Mouse (Mus musculus): ENCODE measurements around the gene Cabp2. TPM values are rescaled to one million over a fixed set of nuclear protein-coding genes. Genes with fewer than 3 reads are reported as not detected.
"Not testable (repeated sequence)": the region's sequence is repeated elsewhere in the genome, so short reads cannot be mapped to it uniquely, and the experiment has no call there.

The Cabp2 gene
- polyA plus RNA-seq, 1 experiment from 2014 or later = 0.43 TPM

GRCm38 (mm10) chr19:4058581-4058980 lies 22.8 kb upstream of the Cabp2 start:
- Histone ChIP-seq H3K9ac (replicated peaks) (peak overlapping the region; percentile 60), H3K4me3 (ENCODE audit: low read depth, low read length) (peak overlapping the region; percentile 36)

GRCm38 (mm10) chr19:4059069-4059740 lies 22.2 kb upstream of the Cabp2 start, which contains the start of gene Gstp3:
Gene Gstp3, minus strand, starts transcription at chr19:4059569.
- H3K4me1 ChIP-seq (ENCODE audit: insufficient read depth) = peaks cover 35% of the 10 kb centered on the region
- TF ChIP-seq CTCF (IDR thresholded peaks at IDR 0.05; ENCODE audit: low read depth) = no peak
- TF ChIP-seq EP300 (IDR thresholded peaks at IDR 0.05; ENCODE audit: low read depth) = peak; percentile 87
- no peaks in the 10 kb centered on the region for H3K9me3 ChIP-seq (ENCODE audit: low read length)
- 20% methylated on average over 15 of the region's 15 CpGs for WGBS (ENCODE audit: insufficient replicate concordance)
- peak within 1 kb of the TSS; percentile 71 for H3K4me2 ChIP-seq (ENCODE audit: low read depth, low read length)
- H3K4me3 ChIP-seq (ENCODE audit: low read depth, low read length) = peak within 1 kb of the TSS; percentile 36
- peak within 1 kb of the TSS; percentile 60 for H3K9ac ChIP-seq (replicated peaks)
- H3K27me3 ChIP-seq (ENCODE audit: insufficient read depth, low read length) = no peaks in the 10 kb centered on the region
- no peaks in the 10 kb centered on the region for H3K36me3 ChIP-seq (replicated peaks; ENCODE audit: insufficient read depth, low read length)
- peak within 1 kb of the TSS; percentile 93 for H3K27ac ChIP-seq (ENCODE audit: low read depth)
- ATAC-seq = peak; percentile 59
- DNase-seq = peak; percentile 81

More at GRCm38 (mm10) chr19:4058581-4058980, 22.8 kb upstream of the Cabp2 start:
- no peaks in the 10 kb centered on the region for H3K27me3 ChIP-seq (ENCODE audit: insufficient read depth, low read length)
- DNase-seq (no peak), ATAC-seq (no peak)
- TF ChIP-seq EP300 (IDR thresholded peaks at IDR 0.05; ENCODE audit: low read depth) = no peak
- no peak for TF ChIP-seq CTCF (IDR thresholded peaks at IDR 0.05; ENCODE audit: low read depth)
- H3K4me2 ChIP-seq (ENCODE audit: low read depth, low read length) = peak overlapping the region; percentile 71
- no peaks in the 10 kb centered on the region for H3K9me3 ChIP-seq (ENCODE audit: low read length)
- H3K27ac ChIP-seq (ENCODE audit: low read depth) = peak overlapping the region; percentile 93
- H3K4me1 ChIP-seq (ENCODE audit: insufficient read depth) = peaks cover 35% of the 10 kb centered on the region
- H3K36me3 ChIP-seq (replicated peaks; ENCODE audit: insufficient read depth, low read length) = no peaks in the 10 kb centered on the region
- WGBS (ENCODE audit: insufficient replicate concordance) = 91% methylated on average over 5 of the region's 5 CpGs

GRCm38 (mm10) chr19:4060044-4060898 lies 21.1 kb upstream of the Cabp2 start:
- ATAC-seq (peak; percentile 46), DNase-seq (peak; percentile 60)
- Histone ChIP-seq H3K4me1 (ENCODE audit: insufficient read depth) (peaks cover 34% of the 10 kb centered on the region), H3K27ac (ENCODE audit: low read depth) (peak overlapping the region; percentile 93)
- not testable (repeated sequence) for H3K27me3 ChIP-seq (ENCODE audit: insufficient read depth, low read length); H3K4me2 ChIP-seq (ENCODE audit: low read depth, low read length); H3K9me3 ChIP-seq (ENCODE audit: low read length); H3K36me3 ChIP-seq (replicated peaks; ENCODE audit: insufficient read depth, low read length); H3K9ac ChIP-seq (replicated peaks); H3K4me3 ChIP-seq (ENCODE audit: low read depth, low read length)
- peak; percentile 42 for TF ChIP-seq CTCF (IDR thresholded peaks at IDR 0.05; ENCODE audit: low read depth)
- TF ChIP-seq EP300 (IDR thresholded peaks at IDR 0.05; ENCODE audit: low read depth) = peak; percentile 52
- WGBS (ENCODE audit: insufficient replicate concordance) = 88% methylated on average over 8 of the region's 8 CpGs

- WGBS (ENCODE audit: insufficient replicate concordance) = 76% methylated on average over 6 of the region's 6 CpGs
These were observed 20.4 kb upstream of the Cabp2 start for GRCm38 (mm10) chr19:4060899-4061465.

GRCm38 (mm10) chr19:4063357-4063756 lies 18.0 kb upstream of the Cabp2 start:
- 36% methylated on average over 2 of the region's 4 CpGs for WGBS (ENCODE audit: insufficient replicate concordance)
- peak overlapping the region; percentile 80 for H3K27ac ChIP-seq (ENCODE audit: low read depth)

More at GRCm38 (mm10) chr19:4060899-4061465, 20.4 kb upstream of the Cabp2 start:
- Histone ChIP-seq H3K4me1 (ENCODE audit: insufficient read depth) (peaks cover 28% of the 10 kb centered on the region), H3K9me3 (ENCODE audit: low read length) (no peaks in the 10 kb centered on the region), H3K36me3 (replicated peaks; ENCODE audit: insufficient read depth, low read length) (no peaks in the 10 kb centered on the region), H3K9ac (replicated peaks) (no peak overlapping the region), H3K27ac (ENCODE audit: low read depth) (peak overlapping the region; percentile 81), H3K27me3 (ENCODE audit: insufficient read depth, low read length) (no peaks in the 10 kb centered on the region), H3K4me3 (ENCODE audit: low read depth, low read length) (no peak overlapping the region), H3K4me2 (ENCODE audit: low read depth, low read length) (no peak overlapping the region)
- DNase-seq = peak; percentile 50
- no peak; the same call in 1 of the 2 replicates for TF ChIP-seq EP300 (IDR thresholded peaks at IDR 0.05; ENCODE audit: low read depth)
- peak; percentile 73 for ATAC-seq

GRCm38 (mm10) chr19:4064501-4064900 lies 16.9 kb upstream of the Cabp2 start:
- H3K36me3 ChIP-seq (replicated peaks; ENCODE audit: insufficient read depth, low read length); DNase-seq; H3K4me1 ChIP-seq (ENCODE audit: insufficient read depth); H3K4me3 ChIP-seq (ENCODE audit: low read depth, low read length); H3K27me3 ChIP-seq (ENCODE audit: insufficient read depth, low read length); H3K27ac ChIP-seq (ENCODE audit: low read depth); H3K9me3 ChIP-seq (ENCODE audit: low read length); ATAC-seq; H3K4me2 ChIP-seq (ENCODE audit: low read depth, low read length): not testable (repeated sequence)
- WGBS (ENCODE audit: insufficient replicate concordance) = no CpG with 5 or more reads among the region's 11 CpGs
- H3K9ac ChIP-seq (replicated peaks) = peak overlapping the region; percentile 50

More at GRCm38 (mm10) chr19:4063357-4063756, 18.0 kb upstream of the Cabp2 start:
- H3K36me3 ChIP-seq (replicated peaks; ENCODE audit: insufficient read depth, low read length); DNase-seq; H3K9me3 ChIP-seq (ENCODE audit: low read length); H3K27me3 ChIP-seq (ENCODE audit: insufficient read depth, low read length); H3K9ac ChIP-seq (replicated peaks); ATAC-seq; H3K4me2 ChIP-seq (ENCODE audit: low read depth, low read length); H3K4me3 ChIP-seq (ENCODE audit: low read depth, low read length): not testable (repeated sequence)
- peaks cover 15% of the 10 kb centered on the region for H3K4me1 ChIP-seq (ENCODE audit: insufficient read depth)
